Mouse (Mus musculus) intestine, embryonic 15.5 days (tissue): ENCODE measurements at regions not wholly inside any gene's neighbourhood (a gene's known extent, or its start where the extent isn't known, plus 50 kb on each side); places are given as distances from the start of the nearest gene placed in this dataset.
A peak's percentile ranks its signal among the peaks of the same experiment; 100 is the strongest.

Experiments used
- ATAC-seq: fragments of 200-750 bp; cut with Nextera tagmentation; 2 replicates; pipeline ENCODE4 v1.8.0; 2017; ENCODE audit warnings: moderate TSS enrichment, moderate library complexity
- H3K27ac ChIP-seq: fragments of 300-500 bp; sonication (generic); 2 replicates; pipeline ENCODE4 v1.5.1; 2015; ENCODE audit warnings: mild to moderate bottlenecking, inconsistent platforms
- H3K27me3 ChIP-seq: fragments of 300-500 bp; sonication (generic); replicated peaks from 2 replicates; pipeline ENCODE4 v1.6.1; 2015; ENCODE audit warnings: inconsistent platforms
- H3K36me3 ChIP-seq: fragments of 300-500 bp; sonication (generic); 2 replicates; pipeline ENCODE4 v1.6.1; 2015; ENCODE audit warnings: inconsistent platforms
- H3K4me1 ChIP-seq: fragments of 300-500 bp; sonication (generic); replicated peaks from 2 replicates; pipeline ENCODE4 v1.6.1; 2015; ENCODE audit warnings: inconsistent platforms
- H3K4me2 ChIP-seq: fragments of 300-500 bp; sonication (generic); replicated peaks from 2 replicates; pipeline ENCODE4 v1.6.1; 2015; ENCODE audit warnings: mild to moderate bottlenecking, inconsistent platforms
- H3K4me3 ChIP-seq: fragments of 300-500 bp; sonication (generic); replicated peaks from 2 replicates; pipeline ENCODE4 v1.5.1; 2015; ENCODE audit warnings: inconsistent platforms
- H3K9ac ChIP-seq: fragments of 300-500 bp; sonication (generic); 2 replicates; pipeline ENCODE4 v1.6.1; 2015; ENCODE audit warnings: inconsistent platforms
- H3K9me3 ChIP-seq: fragments of 300-500 bp; sonication (generic); 2 replicates; pipeline ENCODE4 v1.6.1; 2016; ENCODE audit warnings: inconsistent platforms
- WGBS: fragments of 180-500 bp; shearing (Covaris S2); methylation state at CpG from one replicate; pipeline ENCODE4 v1.1.7; 2015; 5-methylcytosine and 5-hydroxymethylcytosine counted together

GRCm38 (mm10) chr5:74922881-74923280, 121.7 kb downstream of the Chic2 start:
- H3K4me2 ChIP-seq = no peak overlapping the region
- 67% methylated on average over 6 of the region's 6 CpGs for WGBS
- H3K27ac ChIP-seq = no peak overlapping the region
- H3K27me3 ChIP-seq = no peaks in the 10 kb centered on the region
- H3K4me3 ChIP-seq = no peak overlapping the region
- ATAC-seq = no peak
- no peaks in the 10 kb centered on the region for H3K4me1 ChIP-seq
- no peaks in the 10 kb centered on the region for H3K9me3 ChIP-seq
- no peaks in the 10 kb centered on the region for H3K36me3 ChIP-seq
- H3K9ac ChIP-seq = no peak overlapping the region

- Histone ChIP-seq H3K27me3 (no peaks in the 10 kb centered on the region), H3K4me2 (no peak overlapping the region), H3K9me3 (no peaks in the 10 kb centered on the region), H3K4me3 (no peak overlapping the region), H3K9ac (no peak overlapping the region), H3K27ac (no peak overlapping the region), H3K4me1 (no peaks in the 10 kb centered on the region), H3K36me3 (no peaks in the 10 kb centered on the region)
- 14% methylated on average over 2 of the region's 2 CpGs for WGBS
- ATAC-seq = no peak; the same call in 1 of the 2 replicates
Observed at GRCm38 (mm10) chr5:74920939-74921338, 123.6 kb downstream of the Chic2 start.

GRCm38 (mm10) chr5:74920490-74920889, 124.1 kb downstream of the Chic2 start:
- ATAC-seq = no peak

GRCm38 (mm10) chr5:74905504-74906061, 139.0 kb downstream of the Chic2 start:
- no peak overlapping the region for H3K4me3 ChIP-seq
- H3K4me2 ChIP-seq = no peak overlapping the region
- H3K36me3 ChIP-seq = no peaks in the 10 kb centered on the region
- no peak overlapping the region for H3K27ac ChIP-seq
- no peaks in the 10 kb centered on the region for H3K9me3 ChIP-seq
- WGBS = 16% methylated on average over 7 of the region's 7 CpGs
- H3K27me3 ChIP-seq = no peaks in the 10 kb centered on the region
- ATAC-seq = 0 out of 2 replicates have a peak, but pooled peaks have one; percentile 25
- H3K4me1 ChIP-seq = peaks cover 4% of the 10 kb centered on the region; the same call in 1 of the 2 replicates
- no peak overlapping the region for H3K9ac ChIP-seq

More at GRCm38 (mm10) chr5:74920490-74920889, 124.1 kb downstream of the Chic2 start:
- Histone ChIP-seq H3K4me1 (no peaks in the 10 kb centered on the region), H3K4me2 (no peak overlapping the region), H3K36me3 (no peaks in the 10 kb centered on the region), H3K9me3 (no peaks in the 10 kb centered on the region), H3K27ac (no peak overlapping the region), H3K9ac (no peak overlapping the region), H3K4me3 (no peak overlapping the region), H3K27me3 (no peaks in the 10 kb centered on the region)
- 39% methylated on average over 5 of the region's 5 CpGs for WGBS

GRCm38 (mm10) chr5:74904927-74905503, 139.6 kb downstream of the Chic2 start:
- Histone ChIP-seq H3K36me3 (no peaks in the 10 kb centered on the region), H3K27me3 (no peaks in the 10 kb centered on the region), H3K4me3 (no peak overlapping the region), H3K4me1 (peaks cover 4% of the 10 kb centered on the region; the same call in 1 of the 2 replicates), H3K27ac (no peak overlapping the region), H3K9ac (no peak overlapping the region), H3K4me2 (no peak overlapping the region), H3K9me3 (no peaks in the 10 kb centered on the region)
- 41% methylated on average over 7 of the region's 7 CpGs for WGBS
- no peak for ATAC-seq

GRCm38 (mm10) chr5:74904327-74904726, 140.2 kb downstream of the Chic2 start:
- no peaks in the 10 kb centered on the region for H3K9me3 ChIP-seq
- H3K36me3 ChIP-seq = no peaks in the 10 kb centered on the region
- no peak overlapping the region for H3K27ac ChIP-seq
- H3K4me3 ChIP-seq = no peak overlapping the region
- WGBS = 73% methylated on average over 3 of the region's 3 CpGs
- H3K9ac ChIP-seq = no peak overlapping the region
- H3K4me1 ChIP-seq = peaks cover 4% of the 10 kb centered on the region; the same call in 1 of the 2 replicates
- ATAC-seq = no peak
- H3K27me3 ChIP-seq = no peaks in the 10 kb centered on the region
- no peak overlapping the region for H3K4me2 ChIP-seq

GRCm38 (mm10) chr5:74903711-74904110, 140.9 kb downstream of the Chic2 start:
- Histone ChIP-seq H3K4me1 (peaks cover 4% of the 10 kb centered on the region; the same call in 1 of the 2 replicates), H3K9ac (no peak overlapping the region), H3K27me3 (no peaks in the 10 kb centered on the region), H3K4me3 (no peak overlapping the region), H3K27ac (no peak overlapping the region), H3K4me2 (no peak overlapping the region), H3K36me3 (no peaks in the 10 kb centered on the region), H3K9me3 (no peaks in the 10 kb centered on the region)
- WGBS = 88% methylated on average over 6 of the region's 6 CpGs
- ATAC-seq = no peak

- Histone ChIP-seq H3K27me3 (no peaks in the 10 kb centered on the region), H3K27ac (no peak overlapping the region), H3K4me1 (no peaks in the 10 kb centered on the region), H3K36me3 (no peaks in the 10 kb centered on the region), H3K4me3 (no peak overlapping the region), H3K9me3 (no peaks in the 10 kb centered on the region), H3K4me2 (no peak overlapping the region), H3K9ac (no peak overlapping the region)
- no peak for ATAC-seq
- WGBS = 88% methylated on average over 8 of the region's 8 CpGs
Observed at GRCm38 (mm10) chr5:74897133-74897532, 147.4 kb downstream of the Chic2 start.

GRCm38 (mm10) chr5:74893276-74893675, 151.3 kb downstream of the Chic2 start:
- ATAC-seq = no peak
- Histone ChIP-seq H3K4me1 (0 out of 2 replicates have a peak, but pooled peaks cover 2% of the 10 kb centered on the region), H3K9ac (no peak overlapping the region), H3K9me3 (no peaks in the 10 kb centered on the region), H3K27me3 (no peaks in the 10 kb centered on the region), H3K27ac (no peak overlapping the region), H3K36me3 (no peaks in the 10 kb centered on the region), H3K4me3 (no peak overlapping the region), H3K4me2 (no peak overlapping the region)
- 48% methylated on average over 5 of the region's 5 CpGs for WGBS

GRCm38 (mm10) chr5:74891541-74891940, 153.0 kb downstream of the Chic2 start:
- 0 out of 2 replicates have a peak, but pooled peaks cover 2% of the 10 kb centered on the region for H3K4me1 ChIP-seq
- no peaks in the 10 kb centered on the region for H3K9me3 ChIP-seq
- no peak overlapping the region for H3K4me3 ChIP-seq
- no peaks in the 10 kb centered on the region for H3K27me3 ChIP-seq
- no peaks in the 10 kb centered on the region for H3K36me3 ChIP-seq
- H3K27ac ChIP-seq = no peak overlapping the region
- 51% methylated on average over 3 of the region's 3 CpGs for WGBS
- no peak overlapping the region for H3K9ac ChIP-seq
- H3K4me2 ChIP-seq = no peak overlapping the region
- ATAC-seq = no peak

- Histone ChIP-seq H3K4me1 (0 out of 2 replicates have a peak, but pooled peaks cover 2% of the 10 kb centered on the region), H3K4me3 (no peak overlapping the region), H3K9ac (no peak overlapping the region), H3K27me3 (no peaks in the 10 kb centered on the region), H3K36me3 (no peaks in the 10 kb centered on the region), H3K27ac (no peak overlapping the region), H3K9me3 (no peaks in the 10 kb centered on the region), H3K4me2 (no peak overlapping the region)
- WGBS = 53% methylated on average over 8 of the region's 8 CpGs
- ATAC-seq = no peak
Observed at GRCm38 (mm10) chr5:74888934-74889333, 155.6 kb downstream of the Chic2 start.

- Histone ChIP-seq H3K4me1 (peaks cover 6% of the 10 kb centered on the region; the same call in 1 of the 2 replicates), H3K36me3 (no peaks in the 10 kb centered on the region), H3K27ac (no peak overlapping the region), H3K4me3 (no peak overlapping the region), H3K27me3 (no peaks in the 10 kb centered on the region), H3K9me3 (no peaks in the 10 kb centered on the region), H3K9ac (no peak overlapping the region), H3K4me2 (no peak overlapping the region)
- 100% methylated on average over 2 of the region's 3 CpGs for WGBS
- ATAC-seq = no peak
Observed at GRCm38 (mm10) chr5:74885958-74886357, 158.6 kb downstream of the Chic2 start.

- no peaks in the 10 kb centered on the region for H3K36me3 ChIP-seq
- H3K4me2 ChIP-seq = no peak overlapping the region
- H3K9me3 ChIP-seq = no peaks in the 10 kb centered on the region
- H3K4me3 ChIP-seq = no peak overlapping the region
- no peak for ATAC-seq
- H3K4me1 ChIP-seq = peaks cover 14% of the 10 kb centered on the region
- H3K9ac ChIP-seq = no peak overlapping the region
- no peak overlapping the region for H3K27ac ChIP-seq
- no peaks in the 10 kb centered on the region for H3K27me3 ChIP-seq
- WGBS = 53% methylated on average over 12 of the region's 12 CpGs
Observed at GRCm38 (mm10) chr5:74882563-74882962, 162.0 kb downstream of the Chic2 start.
